Mouse (Mus musculus): ENCODE results near the gene Ccdc62. TPM values are rescaled to one million over a fixed set of nuclear protein-coding genes. Genes with fewer than 3 reads are reported as not detected.
A peak's percentile ranks its signal among the peaks of the same experiment; 100 is the strongest.

Gene Ccdc62
- polyA plus RNA-seq, 1 experiment from 2014 or later, result 7.8 TPM

- no peaks in the 10 kb centered on the region for H3K27me3 ChIP-seq
- H3K36me3 ChIP-seq, result peaks cover 60% of the 10 kb centered on the region
- no peak overlapping the region for H3K4me2 ChIP-seq (replicated peaks)
- H3K9me3 ChIP-seq, result no peaks in the 10 kb centered on the region
- peaks cover 5% of the 10 kb centered on the region for H3K4me1 ChIP-seq
- ATAC-seq (ENCODE audit: insufficient number of reproducible peaks, insufficient read depth, low FRiP score, low TSS enrichment), result no peak
- H3K27ac ChIP-seq, result no peak overlapping the region
- 87% methylated on average over 11 of the region's 11 CpGs for WGBS
- H3K9ac ChIP-seq, result no peak overlapping the region
- no peak overlapping the region for H3K4me3 ChIP-seq
Measured at GRCm38 (mm10) chr5:124005591-124005990, 75.1 kb downstream of the Ccdc62 start.

- H3K4me3 ChIP-seq, result no peak overlapping the region
- H3K27ac ChIP-seq, result no peak overlapping the region
- no peaks in the 10 kb centered on the region for H3K9me3 ChIP-seq
- H3K27me3 ChIP-seq, result no peaks in the 10 kb centered on the region
- peaks cover 12% of the 10 kb centered on the region for H3K4me1 ChIP-seq
- H3K9ac ChIP-seq, result no peak overlapping the region
- ATAC-seq (ENCODE audit: insufficient number of reproducible peaks, insufficient read depth, low FRiP score, low TSS enrichment), result no peak
- H3K36me3 ChIP-seq, result peaks cover 60% of the 10 kb centered on the region
- WGBS, result 93% methylated on average over 26 of the region's 26 CpGs
- no peak overlapping the region for H3K4me2 ChIP-seq (replicated peaks)
Measured at GRCm38 (mm10) chr5:124006082-124006873, 75.8 kb downstream of the Ccdc62 start.

DNA sequence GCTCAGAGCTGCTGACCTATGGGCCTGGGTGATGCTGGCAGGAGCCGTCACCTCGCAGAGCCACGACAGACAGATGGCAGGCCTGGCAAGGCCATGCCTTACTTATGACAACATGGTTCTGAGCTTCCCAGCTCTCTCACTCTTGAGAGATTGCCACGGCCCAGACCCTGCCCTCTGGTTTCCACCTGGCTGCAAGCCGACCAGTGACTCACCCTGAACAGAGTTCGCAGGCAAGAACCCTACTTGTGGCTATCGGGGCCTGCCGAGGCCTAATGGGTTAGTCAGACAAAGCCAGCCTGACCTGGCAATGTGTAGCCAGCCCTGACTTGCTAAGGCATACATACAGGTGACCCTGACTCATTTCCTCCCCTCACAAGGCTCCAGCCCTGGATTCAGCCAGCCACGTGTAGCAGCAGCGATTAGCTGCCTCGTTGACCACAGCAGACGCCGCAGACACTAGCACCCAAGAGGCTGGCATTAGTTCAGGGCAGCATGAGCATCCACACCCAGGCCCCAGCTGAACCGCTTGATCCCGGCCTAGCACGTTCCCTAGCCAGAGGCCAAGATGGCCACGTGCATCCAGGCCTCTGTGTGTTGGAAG, 76.5 kb downstream of the Ccdc62 start:
- H3K4me1 ChIP-seq, result peaks cover 19% of the 10 kb centered on the region
- H3K9me3 ChIP-seq, result no peaks in the 10 kb centered on the region
- no peak overlapping the region for H3K9ac ChIP-seq
- WGBS, result 88% methylated on average over 17 of the region's 17 CpGs
- ATAC-seq (ENCODE audit: insufficient number of reproducible peaks, insufficient read depth, low FRiP score, low TSS enrichment), result no peak
- H3K4me2 ChIP-seq (replicated peaks), result no peak overlapping the region
- no peak overlapping the region for H3K4me3 ChIP-seq
- no peak overlapping the region for H3K27ac ChIP-seq
- peaks cover 60% of the 10 kb centered on the region for H3K36me3 ChIP-seq
- no peaks in the 10 kb centered on the region for H3K27me3 ChIP-seq

GRCm38 (mm10) chr5:124010077-124010476, 79.6 kb downstream of the Ccdc62 start:
- no peaks in the 10 kb centered on the region for H3K9me3 ChIP-seq
- no peaks in the 10 kb centered on the region for H3K27me3 ChIP-seq
- ATAC-seq (ENCODE audit: insufficient number of reproducible peaks, insufficient read depth, low FRiP score, low TSS enrichment), result no peak
- H3K9ac ChIP-seq, result no peak overlapping the region
- H3K36me3 ChIP-seq, result peaks cover 50% of the 10 kb centered on the region
- H3K4me1 ChIP-seq, result peaks cover 44% of the 10 kb centered on the region
- H3K4me3 ChIP-seq, result no peak overlapping the region
- WGBS, result 91% methylated on average over 8 of the region's 8 CpGs
- H3K4me2 ChIP-seq (replicated peaks), result no peak overlapping the region
- peak overlapping the region; percentile 83; the same call in 1 of the 2 replicates for H3K27ac ChIP-seq

GRCm38 (mm10) chr5:124010910-124011655, 80.6 kb downstream of the Ccdc62 start:
- H3K4me2 ChIP-seq (replicated peaks), result peak overlapping the region; percentile 29
- H3K27ac ChIP-seq, result peak overlapping the region; percentile 83
- no peaks in the 10 kb centered on the region for H3K9me3 ChIP-seq
- no peak overlapping the region; the same call in 1 of the 2 replicates for H3K4me3 ChIP-seq
- peaks cover 42% of the 10 kb centered on the region for H3K36me3 ChIP-seq
- ATAC-seq (ENCODE audit: insufficient number of reproducible peaks, insufficient read depth, low FRiP score, low TSS enrichment), result peak; percentile 43; the same call in 1 of the 2 replicates
- H3K27me3 ChIP-seq, result no peaks in the 10 kb centered on the region
- peaks cover 44% of the 10 kb centered on the region for H3K4me1 ChIP-seq
- 15% methylated on average over 19 of the region's 19 CpGs for WGBS
- 0 out of 2 replicates have a peak overlapping the region, but pooled peaks have one; percentile 7 for H3K9ac ChIP-seq

DNA sequence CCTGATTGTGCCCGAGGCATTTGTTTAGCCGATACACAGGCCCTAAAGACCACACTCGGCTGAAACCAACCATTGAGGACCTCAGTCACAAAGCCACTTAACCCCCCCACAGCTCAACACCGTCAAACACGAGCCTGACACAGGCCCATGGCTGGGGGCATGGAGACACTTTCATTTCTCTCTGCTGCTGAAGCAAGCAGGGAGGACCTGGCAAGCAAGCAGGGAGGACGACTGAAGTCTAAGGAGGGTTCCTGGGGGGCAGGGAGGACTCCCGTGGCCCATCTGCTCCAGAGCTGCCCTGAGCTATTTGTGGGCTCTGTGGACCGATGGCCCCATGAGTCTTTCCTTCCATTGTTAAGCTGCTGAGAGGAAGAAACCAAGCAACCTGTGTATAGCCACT, 81.4 kb downstream of the Ccdc62 start:
- peak overlapping the region; percentile 29; the same call in 1 of the 2 replicates for H3K4me2 ChIP-seq (replicated peaks)
- peaks cover 33% of the 10 kb centered on the region for H3K36me3 ChIP-seq
- H3K9me3 ChIP-seq, result no peaks in the 10 kb centered on the region
- H3K9ac ChIP-seq, result no peak overlapping the region
- H3K4me3 ChIP-seq, result no peak overlapping the region
- H3K4me1 ChIP-seq, result peaks cover 46% of the 10 kb centered on the region
- H3K27ac ChIP-seq, result peak overlapping the region; percentile 83
- WGBS, result 25% methylated on average over 8 of the region's 8 CpGs
- no peak for ATAC-seq (ENCODE audit: insufficient number of reproducible peaks, insufficient read depth, low FRiP score, low TSS enrichment)
- no peaks in the 10 kb centered on the region for H3K27me3 ChIP-seq

- no peak overlapping the region for H3K9ac ChIP-seq
- H3K27me3 ChIP-seq, result no peaks in the 10 kb centered on the region
- no peak for ATAC-seq (ENCODE audit: insufficient number of reproducible peaks, insufficient read depth, low FRiP score, low TSS enrichment)
- 82% methylated on average over 10 of the region's 10 CpGs for WGBS
- H3K36me3 ChIP-seq, result peaks cover 24% of the 10 kb centered on the region
- no peak overlapping the region for H3K4me2 ChIP-seq (replicated peaks)
- no peak overlapping the region for H3K27ac ChIP-seq
- no peak overlapping the region for H3K4me3 ChIP-seq
- H3K4me1 ChIP-seq, result peaks cover 52% of the 10 kb centered on the region
- H3K9me3 ChIP-seq, result no peaks in the 10 kb centered on the region
Measured at GRCm38 (mm10) chr5:124012885-124013284, 82.4 kb downstream of the Ccdc62 start.

- no peak overlapping the region for H3K27ac ChIP-seq
Measured at GRCm38 (mm10) chr5:124013747-124014146, 83.3 kb downstream of the Ccdc62 start.

GRCm38 (mm10) chr5:124014180-124014579, 83.7 kb downstream of the Ccdc62 start:
- 78% methylated on average over 3 of the region's 3 CpGs for WGBS
- no peak overlapping the region for H3K4me3 ChIP-seq
- no peak for ATAC-seq (ENCODE audit: insufficient number of reproducible peaks, insufficient read depth, low FRiP score, low TSS enrichment)
- H3K27ac ChIP-seq, result no peak overlapping the region
- no peaks in the 10 kb centered on the region for H3K27me3 ChIP-seq
- H3K9me3 ChIP-seq, result no peaks in the 10 kb centered on the region
- peaks cover 11% of the 10 kb centered on the region for H3K36me3 ChIP-seq
- H3K4me2 ChIP-seq (replicated peaks), result no peak overlapping the region
- no peak overlapping the region for H3K9ac ChIP-seq
- H3K4me1 ChIP-seq, result peaks cover 52% of the 10 kb centered on the region

More at GRCm38 (mm10) chr5:124013747-124014146, 83.3 kb downstream of the Ccdc62 start:
- no peaks in the 10 kb centered on the region for H3K9me3 ChIP-seq
- no peak for ATAC-seq (ENCODE audit: insufficient number of reproducible peaks, insufficient read depth, low FRiP score, low TSS enrichment)
- H3K4me2 ChIP-seq (replicated peaks), result no peak overlapping the region
- H3K4me1 ChIP-seq, result peaks cover 52% of the 10 kb centered on the region
- no peak overlapping the region for H3K4me3 ChIP-seq
- H3K27me3 ChIP-seq, result no peaks in the 10 kb centered on the region
- H3K36me3 ChIP-seq, result peaks cover 15% of the 10 kb centered on the region
- H3K9ac ChIP-seq, result no peak overlapping the region
- 80% methylated on average over 16 of the region's 16 CpGs for WGBS

- Histone ChIP-seq H3K36me3 (peaks cover 6% of the 10 kb centered on the region), H3K4me2 (replicated peaks) (no peak overlapping the region), H3K9me3 (no peaks in the 10 kb centered on the region), H3K27me3 (no peaks in the 10 kb centered on the region), H3K4me1 (peaks cover 54% of the 10 kb centered on the region), H3K27ac (no peak overlapping the region), H3K9ac (no peak overlapping the region), H3K4me3 (no peak overlapping the region)
- ATAC-seq (ENCODE audit: insufficient number of reproducible peaks, insufficient read depth, low FRiP score, low TSS enrichment), result no peak
- WGBS, result 28% methylated on average over 11 of the region's 11 CpGs
Measured at GRCm38 (mm10) chr5:124014791-124015251, 84.3 kb downstream of the Ccdc62 start.

GRCm38 (mm10) chr5:124015727-124016126, 85.2 kb downstream of the Ccdc62 start:
- no peak overlapping the region for H3K9ac ChIP-seq
- WGBS, result 69% methylated on average over 2 of the region's 2 CpGs
- no peak for ATAC-seq (ENCODE audit: insufficient number of reproducible peaks, insufficient read depth, low FRiP score, low TSS enrichment)
- H3K27ac ChIP-seq, result no peak overlapping the region
- peaks cover 53% of the 10 kb centered on the region for H3K4me1 ChIP-seq
- no peaks in the 10 kb centered on the region for H3K36me3 ChIP-seq
- H3K27me3 ChIP-seq, result no peaks in the 10 kb centered on the region
- H3K4me2 ChIP-seq (replicated peaks), result no peak overlapping the region
- no peak overlapping the region for H3K4me3 ChIP-seq
- H3K9me3 ChIP-seq, result no peaks in the 10 kb centered on the region
